Mouse (Mus musculus) G1E (cell line): ENCODE measurements around the gene Naa10. TPM values are rescaled to one million over a fixed set of nuclear protein-coding genes. Genes with fewer than 3 reads are reported as not detected.

ENCODE experiments used
- ATAC-seq: 2 replicates; pipeline ENCODE4 v1.8.0; 2016; ENCODE audit warnings: mild to moderate bottlenecking; ENCODE audit not compliant: insufficient number of reproducible peaks, poor library complexity, low FRiP score, severe bottlenecking; ENCODE audit errors: extremely low read depth
- DNase-seq: peaks from one replicate; pipeline ENCODE4 v3.0.0; 2012; ENCODE audit warnings: low spot score
- H3K27me3 ChIP-seq: 2 replicates; pipeline ENCODE4 v1.6.1; 2012; ENCODE audit warnings: mild to moderate bottlenecking, low read length, inconsistent platforms; ENCODE audit not compliant: insufficient read depth
- H3K36me3 ChIP-seq: replicated peaks from 2 replicates; pipeline ENCODE3; 2012; ENCODE audit warnings: mild to moderate bottlenecking, inconsistent platforms
- H3K4me1 ChIP-seq: 2 replicates; pipeline ENCODE4 v1.6.1; 2012; ENCODE audit warnings: low read depth, low read length, inconsistent platforms, mixed read lengths; ENCODE audit not compliant: insufficient read depth
- H3K4me3 ChIP-seq: 2 replicates; pipeline ENCODE4 v1.5.1; 2012; ENCODE audit warnings: low read depth, mild to moderate bottlenecking, inconsistent platforms, low read length, moderate library complexity, mixed read lengths
- H3K9me3 ChIP-seq: replicated peaks from 2 replicates; pipeline ENCODE4 v1.6.1; 2012; ENCODE audit warnings: inconsistent platforms
- CTCF ChIP-seq: IDR thresholded peaks from 2 replicates; pipeline ENCODE4 v1.5.1; 2012; ENCODE audit warnings: low read depth, low read length, inconsistent platforms, mixed read lengths
- GATA1 ChIP-seq: IDR thresholded peaks from 2 replicates; pipeline ENCODE4 v1.6.1; 2012; ENCODE audit warnings: borderline replicate concordance, low read length, inconsistent platforms, mixed read lengths
- GATA2 ChIP-seq: IDR thresholded peaks from 2 replicates; pipeline ENCODE4 v1.6.1; 2012; ENCODE audit warnings: low read depth, low read length, inconsistent platforms, borderline replicate concordance
- POLR2AphosphoS5 ChIP-seq: IDR thresholded peaks from 2 replicates; pipeline ENCODE4 v1.6.1; 2012; ENCODE audit warnings: low read depth, low read length, inconsistent platforms; ENCODE audit not compliant: insufficient replicate concordance
- TAL1 ChIP-seq: conservative IDR thresholded peaks from 2 replicates; pipeline ENCODE4 v1.6.1; 2012; ENCODE audit warnings: low read depth, low read length, inconsistent platforms, mixed read lengths
- polyA plus RNA-seq: library from polyadenylated mRNA; stranded (reverse); fragments of >175 nt; gene quantifications from 2 replicates; pipeline ENCODE4 v1.2.3, GENCODE M21; 2012
- total RNA-seq, 2 experiments: library from RNA; stranded (forward) in 1 of 2; stranded (reverse) in 1 of 2; fragments of 200-1000 nt in 1 of 2; fragments of >200 nt in 1 of 2; fragmentation: Nextera tagmentation in 1 of 2; gene quantifications; 2 replicates each; pipeline ENCODE4 v1.2.3; 2014 to 2017

The Naa10 gene
- total and polyA plus RNA-seq, 3 experiments, result 55.9 to 192 (median 85.4) TPM

GRCm38 (mm10) chrX:73911156-73911555 lies 10.6 kb downstream of the Naa10 start:
- TF ChIP-seq GATA2, result no peak
- no peak for TF ChIP-seq POLR2AphosphoS5
- no peak for TF ChIP-seq TAL1
- no peak for TF ChIP-seq CTCF
- TF ChIP-seq GATA1, result no peak
- Histone ChIP-seq H3K9me3 (no peaks in the 10 kb centered on the region), H3K36me3 (peaks cover 23% of the 10 kb centered on the region), H3K4me3 (no peak overlapping the region; the same call in 1 of the 2 replicates), H3K27me3 (no peaks in the 10 kb centered on the region), H3K4me1 (peaks cover 35% of the 10 kb centered on the region)
- DNase-seq (no peak), ATAC-seq (no peak)

GRCm38 (mm10) chrX:73910451-73910850 lies 11.3 kb downstream of the Naa10 start:
- Histone ChIP-seq H3K4me3 (no peak overlapping the region), H3K9me3 (no peaks in the 10 kb centered on the region), H3K36me3 (peaks cover 25% of the 10 kb centered on the region), H3K27me3 (no peaks in the 10 kb centered on the region), H3K4me1 (peaks cover 30% of the 10 kb centered on the region)
- no peak for DNase-seq
- no peak for TF ChIP-seq GATA2
- TF ChIP-seq POLR2AphosphoS5, result no peak
- no peak for TF ChIP-seq TAL1
- no peak for TF ChIP-seq GATA1
- TF ChIP-seq CTCF, result no peak
- ATAC-seq, result no peak

GRCm38 (mm10) chrX:73910049-73910448 lies 11.7 kb downstream of the Naa10 start:
- H3K4me1 ChIP-seq, result peaks cover 29% of the 10 kb centered on the region
- H3K36me3 ChIP-seq, result peaks cover 29% of the 10 kb centered on the region
- DNase-seq (no peak), ATAC-seq (no peak)
- no peaks in the 10 kb centered on the region for H3K27me3 ChIP-seq
- no peak overlapping the region for H3K4me3 ChIP-seq
- H3K9me3 ChIP-seq, result no peaks in the 10 kb centered on the region
- TF ChIP-seq POLR2AphosphoS5 (no peak), TAL1 (peak; percentile 19; the same call in 1 of the 2 replicates), GATA1 (no peak), GATA2 (no peak)

GRCm38 (mm10) chrX:73897959-73898358 lies 23.8 kb downstream of the Naa10 start:
- no peak for DNase-seq
- H3K36me3 ChIP-seq, result no peaks in the 10 kb centered on the region
- no peak for ATAC-seq
- H3K9me3 ChIP-seq, result no peaks in the 10 kb centered on the region
- TF ChIP-seq GATA2 (no peak), GATA1 (no peak), TAL1 (no peak), POLR2AphosphoS5 (no peak), CTCF (no peak)
- H3K4me1 ChIP-seq, result no peaks in the 10 kb centered on the region
- H3K27me3 ChIP-seq, result no peaks in the 10 kb centered on the region
- H3K4me3 ChIP-seq, result no peak overlapping the region

GRCm38 (mm10) chrX:73895719-73896118 lies 26.0 kb downstream of the Naa10 start, which contains the start of gene L1cam:
L1cam (minus strand) TSS chrX:73896105.
- no peak for TF ChIP-seq GATA2
- no peak for TF ChIP-seq TAL1
- no peak for TF ChIP-seq GATA1
- TF ChIP-seq CTCF, result no peak
- no peak for TF ChIP-seq POLR2AphosphoS5
- H3K4me3 ChIP-seq, result no peak within 1 kb of the TSS
- no peak for ATAC-seq
- H3K36me3 ChIP-seq, result no peaks in the 10 kb centered on the region
- no peaks in the 10 kb centered on the region for H3K4me1 ChIP-seq
- H3K27me3 ChIP-seq, result peaks cover 6% of the 10 kb centered on the region; the same call in 1 of the 2 replicates
- H3K9me3 ChIP-seq, result no peaks in the 10 kb centered on the region
- DNase-seq, result no peak

- TF ChIP-seq GATA1, result no peak
- no peak for TF ChIP-seq TAL1
- no peak for TF ChIP-seq GATA2
- no peak for TF ChIP-seq POLR2AphosphoS5
- no peak for TF ChIP-seq CTCF
- peaks cover 6% of the 10 kb centered on the region; the same call in 1 of the 2 replicates for H3K27me3 ChIP-seq
- H3K36me3 ChIP-seq, result no peaks in the 10 kb centered on the region
- ATAC-seq (no peak), DNase-seq (no peak)
- H3K9me3 ChIP-seq, result no peaks in the 10 kb centered on the region
- H3K4me1 ChIP-seq, result no peaks in the 10 kb centered on the region
- no peak overlapping the region for H3K4me3 ChIP-seq
These were observed 28.9 kb downstream of the Naa10 start for GRCm38 (mm10) chrX:73892833-73893232.
